Mouse (Mus musculus) liver, postnatal 0 days (tissue): Measurements from ENCODE around the gene Castor1.

Experiments used
- CTCF ChIP-seq: sonication (generic); IDR thresholded peaks from 2 replicates; pipeline ENCODE4 v1.5.1; 2016; ENCODE audit warnings: antibody characterized with exemption, low read depth
- EP300 ChIP-seq: IDR thresholded peaks from 2 replicates; pipeline ENCODE4 v1.6.1; 2016; ENCODE audit warnings: antibody characterized with exemption, low read depth, mild to moderate bottlenecking

- TF ChIP-seq CTCF (no peak), EP300 (no peak)
Measured at GRCm38 (mm10) chr11:4239691-4240090, 21.7 kb downstream of the Castor1 start.
